Mouse (Mus musculus) olfactory bulb, adult 2 months (tissue): ENCODE data around the gene Tom1. TPM values are rescaled to one million over a fixed set of nuclear protein-coding genes. Genes with fewer than 3 reads are reported as not detected.

Experiments used
- H3K27ac ChIP-seq: fragments of 200-500 bp; 2 replicates; pipeline ENCODE4 v1.5.1; 2012; ENCODE audit warnings: low read depth, low read length; ENCODE audit not compliant: insufficient read depth
- H3K4me1 ChIP-seq: fragments of 200-500 bp; 2 replicates; pipeline ENCODE4 v1.6.1; 2012; ENCODE audit warnings: low read length; ENCODE audit not compliant: control insufficient read depth, insufficient read depth
- H3K4me3 ChIP-seq: fragments of 200-500 bp; 2 replicates; pipeline ENCODE4 v1.5.1; 2012; ENCODE audit warnings: mild to moderate bottlenecking, low read depth, low read length, moderate library complexity; ENCODE audit not compliant: insufficient read depth
- CTCF ChIP-seq: fragments of 200-500 bp; IDR thresholded peaks from 2 replicates; pipeline ENCODE4 v1.5.1; 2012; ENCODE audit warnings: low read depth, mild to moderate bottlenecking, low read length, moderate library complexity; ENCODE audit not compliant: insufficient read depth
- POLR2A ChIP-seq: fragments of 200-500 bp; IDR thresholded peaks from 2 replicates; pipeline ENCODE4 v1.6.1; 2012; ENCODE audit warnings: mild to moderate bottlenecking, low read depth, low read length, moderate library complexity; ENCODE audit not compliant: insufficient read depth
- WGBS: fragments of 180-500 bp; shearing (Covaris S2); methylation state at CpG from one replicate; pipeline ENCODE4 v1.1.7; 2018; 5-methylcytosine and 5-hydroxymethylcytosine counted together
- polyA plus RNA-seq: library from polyadenylated mRNA; stranded (reverse); fragments of >200 nt; gene quantifications from 2 replicates; pipeline ENCODE4 v1.2.4, GENCODE M21; 2012; ENCODE audit warnings: low replicate concordance; ENCODE audit not compliant: missing spikeins, insufficient read depth, insufficient read length

The Tom1 gene
- polyA plus RNA-seq: 280 TPM in 1 of 2 replicates, not detected in the other

DNA sequence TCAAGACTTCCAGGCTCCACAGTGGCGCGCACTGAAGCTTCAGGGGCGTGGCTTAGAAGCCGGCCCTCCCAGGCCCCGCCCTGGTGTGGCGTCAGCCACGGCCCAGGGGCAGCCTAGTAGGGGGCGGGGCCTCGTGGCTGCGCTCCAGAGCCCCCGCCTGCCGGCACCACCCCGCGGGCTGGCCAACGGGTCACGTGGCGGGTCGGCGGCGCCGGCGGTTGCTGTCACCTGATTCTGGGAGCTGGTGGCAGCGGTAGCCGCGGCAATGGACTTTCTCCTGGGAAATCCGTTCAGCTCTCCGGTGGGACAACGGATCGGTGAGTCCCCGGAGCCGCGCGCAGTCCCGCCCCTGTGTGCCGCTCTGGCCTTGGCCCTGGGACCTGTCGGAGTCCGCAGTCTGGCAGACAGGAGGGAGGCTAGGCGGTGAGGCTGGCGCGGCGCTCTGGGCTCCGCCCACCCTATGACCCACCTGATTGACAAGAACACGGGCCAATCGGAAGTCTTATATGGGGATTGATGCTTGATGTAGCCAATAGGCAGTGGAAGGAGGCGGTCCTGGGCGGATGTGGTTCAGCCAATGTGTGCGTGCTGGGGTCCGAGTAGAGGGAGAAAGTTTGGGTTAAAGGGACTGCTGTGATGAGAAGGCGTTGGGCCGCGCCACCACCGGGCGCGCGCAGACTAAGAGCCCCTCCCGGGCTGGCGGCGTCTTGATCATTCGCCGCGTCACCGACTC lies at the start of gene Tom1:
Gene Tom1 (plus strand): TSS at position 195 of the 733 bp plus-strand sequence.
- TF ChIP-seq POLR2A: 0 out of 2 replicates have a peak, but pooled peaks have one; percentile 30
- TF ChIP-seq CTCF: no peak
- H3K4me3 ChIP-seq: peak within 1 kb of the TSS; percentile 78
- 0 out of 2 replicates have a peak, but pooled peaks cover 3% of the 10 kb centered on the region for H3K4me1 ChIP-seq
- peak within 1 kb of the TSS; percentile 15 for H3K27ac ChIP-seq
- WGBS: under 1% methylated on average over 62 of the region's 62 CpGs

DNA sequence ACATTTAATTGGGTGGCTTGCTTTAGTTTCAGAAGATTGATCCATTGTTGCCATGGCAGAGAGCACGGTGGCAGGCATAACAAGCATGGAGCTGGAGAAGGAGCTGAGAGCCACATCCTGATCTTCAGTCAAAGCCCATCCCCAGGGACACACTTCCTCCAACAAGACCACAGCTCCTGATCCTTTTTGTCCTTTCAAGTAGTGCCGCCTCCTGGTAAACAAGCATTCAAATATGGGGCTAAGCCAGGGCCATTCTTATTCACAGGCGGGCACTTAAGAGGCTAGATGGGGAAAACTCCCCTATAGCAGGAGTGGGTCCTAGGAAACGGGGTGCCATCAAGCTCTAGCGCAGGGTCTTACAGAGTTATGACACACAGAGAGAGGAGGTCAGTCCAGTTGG lies 46.1 kb upstream of the Tom1 start:
- WGBS: 80% methylated on average over 5 of the region's 5 CpGs
- H3K4me1 ChIP-seq: no peaks in the 10 kb centered on the region
- TF ChIP-seq POLR2A: no peak
- TF ChIP-seq CTCF: no peak
- no peak overlapping the region for H3K27ac ChIP-seq
- no peak overlapping the region for H3K4me3 ChIP-seq

DNA sequence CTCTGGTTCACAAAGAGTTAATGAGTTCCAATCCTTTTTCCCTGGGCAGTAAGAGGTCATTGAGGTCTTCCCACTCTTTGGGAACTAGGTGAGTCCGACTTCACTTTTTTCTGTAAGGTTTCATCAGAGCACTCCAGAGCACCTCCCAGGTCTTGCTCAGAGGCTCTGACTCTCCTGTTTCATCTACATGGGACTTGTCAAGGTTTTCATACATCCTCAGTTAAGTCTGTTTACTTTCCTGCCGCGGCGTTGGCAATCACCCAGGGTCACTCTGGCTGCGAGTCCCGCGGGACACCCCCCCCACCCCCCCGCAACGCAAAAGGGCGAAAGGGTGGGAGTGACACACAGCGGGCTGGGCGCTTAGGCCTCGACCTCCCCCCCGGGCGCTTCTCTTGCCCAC lies 43.5 kb upstream of the Tom1 start:
- peaks cover 2% of the 10 kb centered on the region; the same call in 1 of the 2 replicates for H3K4me1 ChIP-seq
- H3K4me3 ChIP-seq: no peak overlapping the region
- H3K27ac ChIP-seq: no peak overlapping the region
- TF ChIP-seq CTCF (no peak), POLR2A (no peak)
- 15% methylated on average over 15 of the region's 15 CpGs for WGBS

DNA sequence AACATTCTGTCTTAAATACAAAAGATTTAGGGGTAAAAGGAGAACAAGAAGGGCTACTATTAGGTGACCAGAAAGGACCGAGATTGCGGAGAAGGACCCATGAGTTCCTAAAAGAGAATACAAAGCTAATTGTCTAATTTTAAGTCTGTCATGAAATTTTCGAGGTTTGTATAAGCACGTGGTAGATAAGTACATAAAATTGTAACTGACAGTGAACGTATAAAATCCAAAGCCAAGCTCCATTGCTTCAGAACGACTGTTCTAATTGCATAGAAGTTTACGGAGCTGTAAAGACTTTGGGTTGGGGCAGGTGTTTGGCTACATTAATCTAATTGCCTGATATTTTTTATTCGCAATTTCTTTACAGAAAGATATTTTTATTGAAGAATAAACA lies 40.4 kb upstream of the Tom1 start, which contains the start of gene Hmgxb4:
Gene Hmgxb4 (plus strand): TSS at position 276 of the 394 bp plus-strand sequence.
- 1% methylated on average over 8 of the region's 8 CpGs for WGBS
- Histone ChIP-seq H3K4me1 (peaks cover 2% of the 10 kb centered on the region; the same call in 1 of the 2 replicates), H3K27ac (no peak within 1 kb of the TSS), H3K4me3 (peak within 1 kb of the TSS; percentile 70)
- TF ChIP-seq POLR2A (no peak), CTCF (no peak)

DNA sequence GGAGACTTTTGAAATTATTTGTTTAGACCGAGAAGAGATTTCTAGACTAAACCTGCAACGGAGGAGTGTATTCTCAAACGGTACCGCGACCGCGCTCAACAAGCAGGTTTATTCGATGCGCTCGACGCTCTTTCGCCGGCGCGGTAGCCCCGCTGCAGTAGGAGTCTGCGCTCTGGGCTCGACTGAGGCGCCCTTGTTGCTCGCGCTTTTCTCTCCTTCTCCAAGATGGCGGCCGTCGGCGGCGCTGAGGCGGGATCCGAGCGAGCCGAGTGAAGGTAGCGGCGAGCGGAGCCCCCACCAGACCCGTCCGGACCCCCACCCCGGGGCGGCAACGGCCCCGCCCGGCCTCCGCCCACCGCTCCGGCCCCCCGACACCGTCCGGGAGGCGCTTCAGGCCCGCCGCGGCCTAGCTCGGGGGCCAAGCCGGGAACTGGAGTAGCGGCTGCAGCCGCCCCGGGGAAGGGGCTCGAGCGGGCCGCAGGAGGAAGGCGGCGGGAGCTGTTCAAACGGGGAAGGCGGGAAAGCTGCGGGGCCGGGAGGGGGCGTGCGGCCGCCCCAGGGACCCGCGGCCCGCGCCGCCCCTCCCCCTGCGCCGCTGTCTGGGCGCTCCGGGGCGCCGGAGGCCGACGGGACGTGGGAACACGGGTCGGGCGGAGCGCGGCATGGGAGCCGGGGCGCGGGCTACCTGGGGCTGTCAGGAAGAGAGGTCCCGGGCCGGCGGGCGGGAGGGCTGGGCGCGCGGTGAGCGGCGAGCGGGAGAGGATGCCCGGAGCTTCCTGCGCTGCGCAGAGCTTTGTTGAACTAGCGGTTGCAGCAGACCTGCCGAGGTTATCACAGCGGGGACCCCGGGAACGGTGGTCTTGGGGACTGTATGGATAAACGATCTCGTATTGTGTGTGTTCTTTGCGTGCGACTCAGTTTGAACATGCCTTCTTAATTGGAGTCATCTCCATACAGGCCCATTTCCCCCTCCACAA lies 39.7 kb upstream of the Tom1 start:
- Histone ChIP-seq H3K27ac (no peak overlapping the region), H3K4me1 (peaks cover 2% of the 10 kb centered on the region; the same call in 1 of the 2 replicates), H3K4me3 (peak overlapping the region; percentile 70)
- under 1% methylated on average over 111 of the region's 111 CpGs for WGBS
- TF ChIP-seq CTCF (no peak), POLR2A (no peak)

DNA sequence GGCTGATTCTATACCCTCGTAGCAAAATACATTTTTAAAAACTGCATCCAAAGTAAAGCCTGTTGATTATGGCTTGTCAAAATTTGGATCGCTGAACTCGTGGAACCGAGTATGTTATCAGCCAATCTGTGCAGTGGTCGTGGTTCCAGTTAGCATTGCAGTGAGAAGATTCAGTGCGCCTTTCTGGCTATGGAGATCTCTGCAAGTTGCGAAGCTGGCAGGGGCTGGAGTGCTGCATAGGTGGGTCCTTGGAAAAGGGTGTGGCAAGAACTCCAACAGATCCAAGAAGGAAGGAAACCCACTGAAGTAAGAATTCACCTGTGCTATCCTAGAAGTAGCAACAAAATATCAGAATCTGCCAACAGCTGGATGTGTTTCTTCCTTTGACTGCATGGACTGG lies 39.0 kb upstream of the Tom1 start:
- H3K27ac ChIP-seq: no peak overlapping the region

DNA sequence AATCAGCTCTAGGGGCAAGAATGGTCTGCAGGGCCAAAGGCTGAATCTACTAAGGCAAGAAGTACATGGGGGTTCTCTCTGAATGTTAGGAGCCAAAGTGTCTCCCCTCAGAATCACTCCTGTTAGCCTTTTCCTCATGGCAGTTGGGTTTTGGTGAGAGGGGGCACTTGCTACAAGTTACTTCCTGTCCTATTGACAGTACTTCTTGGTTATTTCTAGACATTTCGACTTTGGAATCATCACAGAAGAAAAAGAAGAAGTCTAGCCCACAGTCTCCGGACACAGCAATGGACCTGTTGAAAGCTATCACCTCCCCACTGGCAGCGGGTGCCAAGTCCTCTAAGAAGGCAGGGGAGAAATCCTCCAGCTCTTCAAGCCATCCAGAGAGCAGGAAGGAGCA lies 33.1 kb upstream of the Tom1 start:
- WGBS: 93% methylated on average over 3 of the region's 3 CpGs
- H3K27ac ChIP-seq: no peak overlapping the region
- TF ChIP-seq POLR2A (no peak), CTCF (no peak)
- H3K4me3 ChIP-seq: no peak overlapping the region
- H3K4me1 ChIP-seq: no peaks in the 10 kb centered on the region

More for the DNA sequence above, 39.0 kb upstream of the Tom1 start:
- peak overlapping the region; percentile 13; the same call in 1 of the 2 replicates for H3K4me3 ChIP-seq
- H3K4me1 ChIP-seq: peaks cover 2% of the 10 kb centered on the region; the same call in 1 of the 2 replicates
- WGBS: 4% methylated on average over 7 of the region's 7 CpGs
- TF ChIP-seq POLR2A (no peak), CTCF (no peak)

DNA sequence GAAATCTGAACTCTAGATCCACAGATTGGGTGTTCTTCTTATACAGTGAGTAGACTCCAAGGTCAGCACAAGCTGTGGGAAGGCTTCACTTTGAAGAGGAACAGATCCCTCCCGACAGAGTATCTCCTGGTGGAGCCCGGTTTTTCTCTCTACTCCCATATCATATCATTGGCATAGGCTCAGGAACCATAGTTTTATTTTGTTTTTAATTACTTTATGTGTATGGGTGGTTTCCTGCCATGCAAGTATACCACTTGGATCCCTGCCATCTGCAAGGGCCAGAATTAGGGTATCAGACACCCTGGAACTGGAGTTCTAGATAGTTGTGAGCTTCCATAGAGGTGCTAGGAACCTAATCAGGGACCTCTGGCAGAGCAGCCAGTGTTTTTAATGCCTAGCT lies 24.7 kb upstream of the Tom1 start:
- Histone ChIP-seq H3K27ac (no peak overlapping the region), H3K4me1 (peaks cover 2% of the 10 kb centered on the region; the same call in 1 of the 2 replicates), H3K4me3 (no peak overlapping the region)
- 97% methylated on average over 2 of the region's 2 CpGs for WGBS
- TF ChIP-seq POLR2A (no peak), CTCF (no peak)

DNA sequence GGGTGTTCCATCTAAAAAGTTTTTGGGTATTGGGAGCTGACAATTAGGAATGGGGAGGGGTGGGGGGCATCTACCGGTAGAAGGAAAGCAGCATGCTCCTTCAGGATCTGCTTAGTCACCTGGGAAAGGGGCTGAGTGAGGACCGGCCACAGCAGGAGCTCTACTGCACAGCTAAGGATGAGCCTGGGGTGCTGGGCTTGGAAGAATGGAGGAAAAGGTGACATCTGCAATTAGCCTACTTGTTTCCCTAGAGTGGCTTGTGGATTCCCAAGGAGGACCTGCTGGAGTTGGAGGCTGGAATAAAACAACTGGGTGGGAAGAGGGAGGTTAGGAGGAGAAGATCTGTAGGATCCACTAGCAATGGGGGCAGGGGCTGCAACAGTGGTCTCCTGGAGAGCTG lies 19.9 kb upstream of the Tom1 start:
- WGBS: 56% methylated on average over 2 of the region's 2 CpGs
- H3K4me1 ChIP-seq: peaks cover 4% of the 10 kb centered on the region; the same call in 1 of the 2 replicates
- no peak overlapping the region for H3K4me3 ChIP-seq
- no peak overlapping the region for H3K27ac ChIP-seq
- TF ChIP-seq POLR2A: no peak
- TF ChIP-seq CTCF: no peak
